Mouse (Mus musculus) intestine, embryonic 16.5 days (tissue): ENCODE measurements around the gene Myof. TPM values are rescaled to one million over a fixed set of nuclear protein-coding genes. Genes with fewer than 3 reads are reported as not detected.

Source experiments
- ATAC-seq: fragments of 200-750 bp; cut with Nextera tagmentation; 2 replicates; pipeline ENCODE4 v1.8.0; 2017; ENCODE audit warnings: moderate TSS enrichment, moderate library complexity
- H3K27ac ChIP-seq: fragments of 300-500 bp; sonication (generic); 2 replicates; pipeline ENCODE4 v1.5.1; 2014; ENCODE audit warnings: mild to moderate bottlenecking, low read length
- H3K27me3 ChIP-seq: fragments of 300-500 bp; sonication (generic); replicated peaks from 2 replicates; pipeline ENCODE4 v1.6.1; 2014; ENCODE audit warnings: low read length, control low read depth, mixed read lengths; ENCODE audit not compliant: control insufficient read depth, insufficient read depth
- H3K36me3 ChIP-seq: fragments of 300-500 bp; sonication (generic); 2 replicates; pipeline ENCODE4 v1.6.1; 2014; ENCODE audit warnings: low read length, control low read depth; ENCODE audit not compliant: control insufficient read depth, insufficient read depth
- H3K4me1 ChIP-seq: fragments of 300-500 bp; sonication (generic); 2 replicates; pipeline ENCODE4 v1.6.1; 2014; ENCODE audit warnings: low read length, control low read depth, mixed read lengths; ENCODE audit not compliant: control insufficient read depth, insufficient read depth
- H3K4me2 ChIP-seq: fragments of 300-500 bp; sonication (generic); 2 replicates; pipeline ENCODE4 v1.6.1; 2014; ENCODE audit warnings: low read depth, low read length, control low read depth
- H3K4me3 ChIP-seq: fragments of 300-500 bp; sonication (generic); 2 replicates; pipeline ENCODE4 v1.5.1; 2014; ENCODE audit warnings: mild to moderate bottlenecking, low read length
- H3K9ac ChIP-seq: fragments of 300-500 bp; sonication (generic); 2 replicates; pipeline ENCODE4 v1.6.1; 2014; ENCODE audit warnings: low read depth, low read length
- H3K9me3 ChIP-seq: fragments of 300-500 bp; sonication (generic); 2 replicates; pipeline ENCODE4 v1.6.1; 2016; ENCODE audit warnings: low read length, control low read depth; ENCODE audit not compliant: control insufficient read depth
- WGBS: fragments of 180-500 bp; shearing (Covaris S2); extraction: QIAGEN DNeasy Blood & Tissue Kit; methylation state at CpG from one replicate; pipeline ENCODE4 v1.1.7; 2014; 5-methylcytosine and 5-hydroxymethylcytosine counted together
- polyA plus RNA-seq: library from polyadenylated mRNA; unstranded; fragments of >200 nt; fragmentation: Nextera tagmentation; extraction: Ambion mirVana; gene quantifications from 2 replicates; pipeline ENCODE4 v1.2.1, GENCODE M21; 2015

The Myof gene
- polyA plus RNA-seq, 1 experiment from 2014 or later, result 6.5 TPM

DNA sequence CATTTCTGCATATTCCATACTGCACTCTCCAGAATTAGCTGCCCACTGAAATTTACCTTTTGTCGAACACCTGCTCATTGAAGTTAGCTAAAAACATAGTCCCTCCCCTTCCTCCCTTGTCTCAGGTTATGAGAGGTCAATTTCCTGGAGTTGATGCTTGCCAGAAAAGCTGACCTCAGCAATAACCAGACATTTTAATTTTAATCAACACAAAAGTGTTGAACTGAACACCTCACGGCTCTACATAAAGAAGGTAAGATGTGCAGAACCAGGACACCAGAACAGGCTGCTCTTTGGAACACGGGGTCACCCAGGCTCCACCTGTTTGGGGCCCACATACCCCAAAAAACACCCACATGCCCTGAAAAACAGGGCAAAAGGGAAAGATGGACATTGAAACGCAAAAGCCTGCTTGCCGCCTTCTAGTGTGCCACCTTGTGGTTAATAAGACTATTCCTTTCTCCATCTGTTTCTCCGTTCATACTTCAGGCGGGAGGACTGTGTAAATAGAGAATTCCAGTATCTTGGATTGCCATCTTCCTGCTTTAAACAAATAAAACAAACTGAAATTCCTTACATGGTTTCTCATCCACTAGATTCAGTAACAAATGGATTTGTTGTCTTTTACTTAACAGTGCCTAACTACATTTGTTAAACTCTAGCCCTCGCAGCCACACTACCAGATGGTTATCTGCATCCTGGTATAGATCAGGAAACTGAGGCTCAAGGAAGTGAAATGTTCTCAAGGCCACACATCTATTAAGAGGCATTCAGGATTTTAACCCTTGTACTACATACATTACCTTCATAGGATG is 10.1 kb upstream of the Myof start:
- no peak for ATAC-seq
- no peaks in the 10 kb centered on the region for H3K36me3 ChIP-seq
- H3K27ac ChIP-seq, result peak overlapping the region; percentile 45; the same call in 1 of the 2 replicates
- H3K27me3 ChIP-seq, result no peaks in the 10 kb centered on the region
- peak overlapping the region; percentile 64; the same call in 1 of the 2 replicates for H3K9ac ChIP-seq
- 28% methylated on average over 8 of the region's 8 CpGs for WGBS
- peaks cover 4% of the 10 kb centered on the region; the same call in 1 of the 2 replicates for H3K4me1 ChIP-seq
- H3K4me2 ChIP-seq, result peak overlapping the region; percentile 73
- H3K9me3 ChIP-seq, result no peaks in the 10 kb centered on the region
- H3K4me3 ChIP-seq, result peak overlapping the region; percentile 83

DNA sequence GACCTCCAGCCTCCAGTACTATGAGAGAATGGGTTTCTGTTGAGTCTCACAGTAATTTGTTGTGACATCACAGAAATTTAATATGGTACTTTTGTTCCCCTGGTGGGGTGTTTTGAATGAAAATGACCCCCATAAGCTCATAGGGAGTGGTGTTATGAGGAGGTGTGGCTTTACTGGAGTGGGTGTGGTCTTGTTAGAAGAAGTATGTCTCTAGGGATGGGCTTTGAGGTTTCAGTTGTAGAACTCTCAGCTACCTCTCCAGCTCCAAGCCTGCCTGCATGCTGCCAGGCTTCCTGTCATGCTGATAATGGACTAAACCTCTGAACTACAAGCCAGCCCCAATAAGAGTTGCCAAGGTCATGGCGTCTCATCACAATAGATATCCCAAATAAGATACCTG is 6.3 kb upstream of the Myof start:
- Histone ChIP-seq H3K4me3 (no peak overlapping the region), H3K27me3 (no peaks in the 10 kb centered on the region), H3K9ac (no peak overlapping the region), H3K36me3 (no peaks in the 10 kb centered on the region), H3K9me3 (no peaks in the 10 kb centered on the region), H3K27ac (no peak overlapping the region), H3K4me2 (no peak overlapping the region), H3K4me1 (no peaks in the 10 kb centered on the region)
- ATAC-seq, result no peak
- 94% methylated on average over 1 of the region's 1 CpGs for WGBS

DNA sequence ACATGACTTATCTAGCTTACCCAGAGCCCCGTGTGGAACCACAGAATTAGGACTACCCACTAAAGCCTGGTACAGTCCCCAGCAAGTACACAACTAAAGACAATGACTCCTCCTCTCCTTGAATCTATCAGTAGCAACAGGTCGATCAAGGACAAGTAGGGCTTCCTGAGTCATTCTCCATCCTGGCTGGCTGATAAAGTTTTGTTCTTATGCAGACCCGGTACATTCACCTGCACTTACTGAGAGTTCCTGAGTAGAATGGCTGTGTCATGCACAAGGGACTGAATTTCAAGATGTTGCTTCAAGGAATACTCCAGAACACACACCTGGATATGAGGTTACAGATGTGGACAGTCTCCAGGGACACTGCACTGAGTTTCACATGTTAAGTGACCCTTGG is 1.8 kb upstream of the Myof start:
- no peak for ATAC-seq
- H3K27ac ChIP-seq, result no peak overlapping the region
- no peaks in the 10 kb centered on the region for H3K36me3 ChIP-seq
- H3K9ac ChIP-seq, result no peak overlapping the region
- H3K4me3 ChIP-seq, result no peak overlapping the region
- 0 out of 2 replicates have a peak, but pooled peaks cover 4% of the 10 kb centered on the region for H3K4me1 ChIP-seq
- WGBS, result 88% methylated on average over 3 of the region's 3 CpGs
- no peaks in the 10 kb centered on the region for H3K27me3 ChIP-seq
- H3K9me3 ChIP-seq, result no peaks in the 10 kb centered on the region
- H3K4me2 ChIP-seq, result no peak overlapping the region

DNA sequence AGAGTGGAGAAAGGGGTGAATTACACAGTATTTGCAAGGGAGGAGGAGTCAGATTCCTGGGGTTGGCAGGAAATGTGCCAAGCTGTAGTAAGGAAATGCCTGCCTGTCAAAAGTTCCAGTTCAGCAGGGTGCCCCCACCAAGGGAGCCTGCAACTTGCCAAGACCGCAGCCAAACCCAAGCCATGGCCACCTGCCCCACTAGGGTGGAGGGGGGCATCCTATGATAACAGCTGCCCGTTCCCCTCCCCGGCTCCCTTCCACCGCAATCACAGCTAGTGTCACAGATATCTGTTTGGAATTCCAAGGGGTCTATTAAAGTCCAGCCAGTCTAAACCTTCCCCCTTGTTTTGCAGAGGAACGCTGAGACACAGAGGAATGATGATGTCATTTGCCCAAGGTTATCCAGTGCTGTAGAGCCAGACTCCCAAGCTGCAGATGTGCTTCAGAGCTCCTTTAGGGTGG is 1.1 kb downstream of the Myof start:
- 9% methylated on average over 5 of the region's 5 CpGs for WGBS
- Histone ChIP-seq H3K4me2 (peak overlapping the region; percentile 67), H3K36me3 (no peaks in the 10 kb centered on the region), H3K9me3 (no peaks in the 10 kb centered on the region), H3K27ac (no peak overlapping the region), H3K9ac (peak overlapping the region; percentile 50), H3K27me3 (no peaks in the 10 kb centered on the region), H3K4me1 (0 out of 2 replicates have a peak, but pooled peaks cover 4% of the 10 kb centered on the region), H3K4me3 (peak overlapping the region; percentile 53)
- ATAC-seq, result peak; percentile 12; the same call in 1 of the 2 replicates

DNA sequence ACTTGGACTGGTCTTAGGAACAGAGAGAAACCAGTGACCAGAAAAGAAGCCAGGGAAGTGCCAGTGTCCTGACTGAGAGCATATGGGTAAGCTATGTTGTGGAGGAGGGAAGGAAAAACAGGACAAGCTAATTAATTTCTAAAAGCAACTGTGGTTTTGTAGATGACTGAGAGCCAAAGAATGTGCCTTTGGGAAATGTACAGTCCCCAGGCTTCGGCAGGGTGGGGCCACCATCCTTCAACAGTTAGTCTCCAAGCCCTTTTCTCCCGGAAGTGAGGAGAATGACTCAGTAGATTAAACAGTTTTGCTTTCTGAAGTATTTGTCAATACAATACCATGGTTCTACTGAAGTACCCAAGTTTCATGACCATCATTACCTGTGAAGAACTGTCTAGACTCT is 5.1 kb downstream of the Myof start:
- 54% methylated on average over 2 of the region's 2 CpGs for WGBS
- no peak overlapping the region for H3K9ac ChIP-seq
- 0 out of 2 replicates have a peak, but pooled peaks cover 4% of the 10 kb centered on the region for H3K4me1 ChIP-seq
- H3K4me3 ChIP-seq, result no peak overlapping the region
- no peak for ATAC-seq
- no peaks in the 10 kb centered on the region for H3K27me3 ChIP-seq
- no peak overlapping the region for H3K4me2 ChIP-seq
- no peaks in the 10 kb centered on the region for H3K36me3 ChIP-seq
- no peaks in the 10 kb centered on the region for H3K9me3 ChIP-seq
- no peak overlapping the region for H3K27ac ChIP-seq

DNA sequence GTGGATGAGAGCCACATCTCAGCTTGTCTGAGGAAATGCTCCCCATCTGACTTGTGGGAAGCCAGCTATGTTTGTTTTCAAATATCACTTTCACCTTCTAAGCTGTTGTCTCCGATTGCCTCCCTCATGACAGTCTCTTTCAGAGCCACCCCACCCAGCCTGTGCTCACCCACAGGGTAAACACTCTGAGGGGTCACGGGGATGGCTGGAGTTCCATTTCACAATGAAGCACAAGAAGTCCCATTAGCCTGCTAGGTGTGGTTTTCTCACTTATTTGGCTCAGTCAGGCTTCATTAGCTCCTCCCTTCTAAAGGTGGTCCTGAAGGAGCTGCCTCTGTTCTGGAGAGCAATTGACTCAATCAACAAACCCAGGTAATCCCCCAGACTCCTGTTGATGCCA is 7.6 kb downstream of the Myof start:
- Histone ChIP-seq H3K9me3 (no peaks in the 10 kb centered on the region), H3K9ac (no peak overlapping the region), H3K4me3 (no peak overlapping the region), H3K27me3 (no peaks in the 10 kb centered on the region), H3K4me1 (peaks cover 8% of the 10 kb centered on the region; the same call in 1 of the 2 replicates), H3K27ac (no peak overlapping the region), H3K36me3 (no peaks in the 10 kb centered on the region), H3K4me2 (no peak overlapping the region)
- ATAC-seq, result no peak
- 64% methylated on average over 2 of the region's 2 CpGs for WGBS

DNA sequence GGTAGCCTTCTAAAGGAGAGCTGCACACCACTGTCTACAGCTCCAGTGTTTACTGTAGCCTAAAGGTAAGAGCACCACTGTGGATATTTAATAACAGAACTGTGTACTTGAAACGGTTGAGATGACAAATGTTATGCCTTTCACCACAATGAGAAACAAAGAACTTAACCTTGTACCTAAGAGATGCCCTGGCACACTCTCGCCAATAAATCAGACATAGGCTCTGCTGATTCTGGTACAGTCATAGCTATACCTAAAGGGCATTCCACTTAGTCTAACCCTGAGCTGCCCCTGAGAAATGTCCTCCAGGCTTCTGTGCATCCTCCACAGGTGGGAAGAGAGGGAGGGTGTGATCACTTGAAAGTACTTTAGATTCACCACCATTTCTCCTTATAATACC is 8.7 kb downstream of the Myof start:
- no peaks in the 10 kb centered on the region for H3K9me3 ChIP-seq
- no peak for ATAC-seq
- H3K4me3 ChIP-seq, result no peak overlapping the region
- H3K9ac ChIP-seq, result no peak overlapping the region
- H3K4me1 ChIP-seq, result peaks cover 17% of the 10 kb centered on the region
- 69% methylated on average over 2 of the region's 2 CpGs for WGBS
- no peak overlapping the region for H3K4me2 ChIP-seq
- no peak overlapping the region for H3K27ac ChIP-seq
- no peaks in the 10 kb centered on the region for H3K27me3 ChIP-seq
- H3K36me3 ChIP-seq, result no peaks in the 10 kb centered on the region

DNA sequence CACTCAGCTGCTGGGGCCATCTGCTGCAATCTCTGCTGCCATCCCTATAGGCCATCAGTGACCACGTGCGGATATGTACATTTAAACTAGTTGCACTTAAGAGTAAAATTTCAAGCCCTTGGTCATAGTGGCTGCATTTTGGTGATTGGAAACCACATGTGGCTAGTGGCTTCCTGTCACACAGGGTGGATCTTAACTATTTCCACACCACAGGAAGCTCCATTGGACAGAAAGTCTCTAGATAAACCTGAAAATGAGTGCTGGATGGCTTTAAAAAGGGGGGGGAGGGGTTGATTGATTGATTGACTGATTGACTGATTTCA is 9.7 kb downstream of the Myof start:
- H3K4me3 ChIP-seq, result peak overlapping the region; percentile 2; the same call in 1 of the 2 replicates
- peak overlapping the region; percentile 55; the same call in 1 of the 2 replicates for H3K9ac ChIP-seq
- H3K4me1 ChIP-seq, result peaks cover 22% of the 10 kb centered on the region
- 0 out of 2 replicates have a peak overlapping the region, but pooled peaks have one; percentile 41 for H3K4me2 ChIP-seq
- peak overlapping the region; percentile 97 for H3K27ac ChIP-seq
- ATAC-seq, result no peak
- H3K27me3 ChIP-seq, result no peaks in the 10 kb centered on the region
- no peaks in the 10 kb centered on the region for H3K9me3 ChIP-seq
- no peaks in the 10 kb centered on the region for H3K36me3 ChIP-seq
- WGBS, result 58% methylated on average over 2 of the region's 2 CpGs

DNA sequence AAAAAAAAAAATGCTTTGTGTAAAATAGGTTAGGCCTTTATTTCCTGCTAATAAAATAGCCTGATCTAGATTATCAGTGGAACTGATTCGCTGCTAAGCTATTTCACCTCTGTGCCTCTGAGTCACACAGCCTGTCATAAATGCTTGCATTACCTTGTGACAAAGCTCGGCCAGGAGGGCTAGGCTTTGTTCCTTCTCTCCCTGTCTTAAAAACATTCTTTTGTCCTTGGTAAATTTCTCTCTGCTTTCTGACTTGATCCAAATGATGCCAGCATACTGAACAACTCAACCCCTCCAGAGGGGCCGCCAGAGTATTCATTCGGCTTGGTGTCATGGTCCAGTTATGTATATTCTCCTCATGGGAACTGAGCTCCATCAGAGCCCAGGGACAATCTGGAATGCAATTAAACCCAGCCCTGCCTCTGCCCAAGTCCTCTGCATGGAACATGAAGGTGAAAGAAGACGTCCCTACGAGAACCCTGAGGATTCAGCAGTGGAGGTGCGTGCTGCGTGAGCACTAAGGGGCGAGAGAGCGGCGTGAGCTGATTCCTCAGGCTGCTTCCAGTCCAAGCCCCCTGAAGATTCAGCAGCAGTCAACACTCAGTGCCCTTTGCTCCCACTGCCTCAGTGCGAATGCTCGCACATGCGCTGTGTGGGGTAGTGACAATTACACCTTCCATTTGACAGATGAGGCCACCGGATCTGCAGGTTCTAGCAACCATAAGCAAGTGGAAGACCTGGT is 10.2 kb downstream of the Myof start:
- Histone ChIP-seq H3K27ac (peak overlapping the region; percentile 97), H3K27me3 (no peaks in the 10 kb centered on the region), H3K4me3 (peak overlapping the region; percentile 2), H3K4me1 (peaks cover 27% of the 10 kb centered on the region), H3K36me3 (no peaks in the 10 kb centered on the region), H3K9me3 (no peaks in the 10 kb centered on the region), H3K9ac (peak overlapping the region; percentile 55), H3K4me2 (peak overlapping the region; percentile 41)
- WGBS, result 58% methylated on average over 15 of the region's 15 CpGs
- peak; percentile 76 for ATAC-seq
